Mouse (Mus musculus): Measurements from ENCODE around the gene Hibch.

The Hibch gene

DNA sequence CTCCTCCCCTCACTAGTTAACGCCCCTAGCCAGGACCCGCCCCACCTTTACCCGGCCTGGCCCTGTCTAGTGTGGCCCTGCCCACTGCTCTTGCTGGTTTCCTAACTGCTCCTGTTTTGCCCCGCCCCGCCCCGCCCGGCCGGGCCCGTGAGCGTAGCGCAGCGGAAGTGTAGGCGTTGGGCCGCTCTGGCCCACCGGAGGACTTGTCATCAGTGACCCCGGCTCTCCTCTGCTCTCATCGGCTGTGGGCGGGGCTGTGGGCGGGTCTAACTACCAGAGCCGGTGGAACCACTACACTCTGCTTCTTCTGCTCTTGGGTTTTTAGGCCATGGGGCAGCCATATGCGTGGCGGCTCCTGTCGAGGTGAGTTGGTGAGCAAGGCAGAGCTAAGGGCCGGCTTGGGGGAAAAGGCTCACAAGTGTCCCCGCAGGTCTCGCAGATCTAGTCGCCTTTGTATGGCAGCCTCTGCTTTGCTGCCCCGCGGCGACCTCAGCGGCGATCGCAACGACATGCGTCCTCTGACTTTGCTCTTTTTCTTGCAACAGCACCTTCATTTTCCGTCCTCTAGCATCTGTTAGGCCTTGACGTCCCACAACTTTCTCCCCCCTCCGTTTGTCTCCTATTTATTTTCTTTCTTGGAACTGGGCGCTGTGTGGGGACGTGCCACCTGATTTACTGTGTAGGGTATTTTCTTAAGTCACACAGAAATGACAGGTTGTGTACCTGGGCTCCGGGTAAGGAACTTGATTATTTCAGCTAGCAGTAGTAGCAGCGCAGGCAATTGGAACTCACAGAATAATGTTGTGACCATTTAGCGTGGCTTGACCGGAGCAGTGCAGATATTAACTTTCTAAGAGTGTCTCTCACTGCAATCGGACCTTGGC is at the start of gene Hibch:
TSS of gene Hibch (plus strand) at position 148 of the 884 bp plus-strand sequence.
- peak; percentile 97 for DNase-seq (ENCODE audit: low read depth, low spot score)

DNA sequence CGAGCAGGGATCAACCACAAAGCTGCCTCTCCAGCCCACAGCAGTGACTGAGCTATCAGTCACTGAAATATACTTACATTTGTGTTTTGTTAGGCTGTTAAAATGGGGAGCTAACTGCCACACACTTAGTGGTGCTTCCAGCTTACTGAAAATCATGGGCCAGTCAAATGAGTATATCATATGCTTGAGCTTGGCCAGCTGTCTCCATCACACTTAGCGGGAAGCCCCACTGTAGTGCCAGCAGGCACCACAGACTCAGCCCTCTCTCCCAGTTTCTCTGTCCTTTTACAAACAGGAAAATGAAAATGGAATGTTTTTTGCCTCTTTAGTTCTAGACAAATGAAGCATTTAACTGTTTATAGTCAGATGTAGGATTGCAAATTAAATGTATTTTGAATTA is 48.8 kb upstream of the Hibch start:
- DNase-seq (ENCODE audit: low read depth, low spot score), result no peak

GRCm38 (mm10) chr1:52799056-52799726 is 45.5 kb upstream of the Hibch start:
- no peak for DNase-seq (ENCODE audit: low read depth, low spot score)

DNA sequence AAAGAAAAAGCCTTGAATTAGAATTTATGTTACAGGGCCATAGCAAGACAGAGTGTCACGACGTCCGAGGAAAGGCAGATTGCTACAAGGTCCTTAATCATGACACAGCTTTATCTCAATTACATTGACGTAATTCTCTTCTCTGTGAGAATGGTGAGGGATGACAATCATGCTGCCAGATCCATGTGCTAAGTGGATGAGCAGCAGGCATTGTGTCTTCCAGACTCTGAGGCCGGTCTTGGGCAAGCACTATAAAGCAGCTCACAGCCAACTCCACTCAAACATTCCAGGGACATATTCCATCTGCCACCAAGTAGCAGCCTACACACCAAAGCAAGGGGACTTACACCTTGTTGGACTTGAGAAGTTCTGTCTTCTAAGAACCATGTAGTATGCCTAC is 45.0 kb upstream of the Hibch start:
- DNase-seq (ENCODE audit: low read depth, low spot score), result no peak

GRCm38 (mm10) chr1:52800340-52800740 is 44.4 kb upstream of the Hibch start:
- no peak for DNase-seq (ENCODE audit: low read depth, low spot score)

DNA sequence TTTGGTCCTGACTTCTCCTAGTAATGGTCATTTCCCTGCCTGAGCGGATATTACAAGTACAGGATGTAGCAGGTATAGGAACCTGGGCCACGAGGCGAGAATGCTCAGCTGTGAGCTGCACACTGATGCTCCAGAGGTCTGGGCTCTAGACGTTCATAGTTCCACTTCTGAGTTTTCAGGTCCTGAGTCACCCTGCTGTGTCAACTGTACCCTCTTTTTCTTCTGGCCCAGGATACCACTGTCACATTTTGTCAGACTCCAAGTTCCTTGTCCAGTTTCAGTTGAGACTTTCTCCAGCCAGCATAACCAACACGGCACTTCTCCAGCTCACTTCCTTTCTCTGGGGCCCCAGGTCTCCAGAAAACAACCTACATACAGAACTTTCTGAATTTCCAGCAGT is 43.1 kb upstream of the Hibch start:
- DNase-seq (ENCODE audit: low read depth, low spot score), result no peak

- no peak for DNase-seq (ENCODE audit: low read depth, low spot score)
Observed at GRCm38 (mm10) chr1:52802406-52802975, 42.2 kb upstream of the Hibch start.

- DNase-seq (ENCODE audit: low read depth, low spot score), result no peak
Observed at GRCm38 (mm10) chr1:52805041-52805440, 39.7 kb upstream of the Hibch start.

DNA sequence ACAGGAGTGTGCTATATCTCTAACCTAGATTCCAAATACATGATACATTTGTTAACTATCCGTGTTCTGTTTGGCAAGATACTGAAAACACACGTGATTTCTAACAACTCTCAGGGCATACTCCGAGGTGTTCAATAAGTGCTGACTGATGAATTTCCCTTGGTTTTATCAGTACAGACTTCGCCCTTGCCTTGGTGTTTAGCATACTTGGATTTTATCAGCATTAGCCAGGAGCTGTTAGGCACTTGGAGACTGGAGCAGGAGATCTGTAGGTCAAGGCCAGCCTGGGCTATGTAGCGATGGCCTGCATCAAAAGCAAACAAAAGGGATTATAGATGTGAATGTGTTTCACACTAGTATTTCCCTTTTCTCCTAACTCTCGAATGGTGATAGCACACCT is 36.3 kb upstream of the Hibch start:
- no peak for DNase-seq (ENCODE audit: low read depth, low spot score)

DNA sequence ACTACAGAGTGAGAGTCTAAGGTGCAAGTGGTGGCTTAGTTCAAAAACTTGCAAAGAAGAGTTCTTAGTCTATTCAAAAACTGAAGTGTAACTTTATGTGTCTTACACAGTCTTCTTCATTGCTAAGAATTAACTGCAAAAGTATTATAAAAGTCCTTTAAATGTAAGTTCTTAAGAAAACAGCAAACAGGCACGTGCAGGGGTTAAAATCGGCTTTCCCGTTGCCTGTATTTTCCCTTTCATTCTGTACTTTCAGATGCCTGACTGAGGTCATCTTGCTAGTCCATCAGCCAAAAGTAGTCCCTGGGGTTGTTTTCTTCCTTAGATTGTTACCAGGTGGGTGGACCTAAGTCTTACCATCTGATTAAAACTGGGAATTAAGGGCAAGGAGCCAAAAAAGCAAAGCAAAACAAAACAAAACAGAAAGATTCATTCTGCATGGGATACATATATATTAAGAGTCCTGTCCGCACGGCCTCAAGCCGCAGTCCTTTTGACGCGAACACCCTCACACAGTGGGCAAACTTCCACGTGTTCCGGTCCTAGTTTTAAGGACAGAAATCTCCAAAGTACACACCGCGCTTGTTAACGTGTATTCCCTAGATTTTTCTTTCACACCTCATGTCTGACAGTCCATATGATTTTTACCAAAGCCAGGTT is 28.4 kb upstream of the Hibch start:
- no peak for DNase-seq (ENCODE audit: low read depth, low spot score)

GRCm38 (mm10) chr1:52816910-52817812 is 27.6 kb upstream of the Hibch start, which contains the start of gene Inpp1:
TSS of gene Inpp1 (minus strand) at chr1:52817688.
- peak; percentile 54 for DNase-seq (ENCODE audit: low read depth, low spot score)

GRCm38 (mm10) chr1:52817813-52818147 is 26.9 kb upstream of the Hibch start:
- no peak for DNase-seq (ENCODE audit: low read depth, low spot score)

- no peak for DNase-seq (ENCODE audit: low read depth, low spot score)
Observed at GRCm38 (mm10) chr1:52839099-52839498, 5.6 kb upstream of the Hibch start.

DNA sequence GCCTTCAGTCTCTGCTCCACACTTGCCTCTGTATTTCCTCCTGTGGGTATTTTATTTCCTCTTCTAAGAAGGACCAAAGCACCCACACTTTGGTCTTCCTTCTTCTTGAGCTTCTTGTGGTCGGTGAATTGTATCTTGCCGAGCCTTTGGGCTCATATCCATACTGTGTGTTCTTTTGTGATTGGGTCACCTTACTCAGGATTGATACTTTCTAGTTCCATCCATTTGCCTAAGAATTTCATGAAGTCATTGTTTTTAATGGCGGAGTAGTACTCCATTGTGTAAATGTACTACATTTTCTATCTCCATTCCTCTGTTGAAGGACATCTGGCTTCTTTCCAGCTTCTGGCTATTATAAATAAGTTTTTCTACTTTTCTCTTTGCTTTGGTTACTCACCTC is 375 bp upstream of the Hibch start:
- DNase-seq (ENCODE audit: low read depth, low spot score), result no peak

DNA sequence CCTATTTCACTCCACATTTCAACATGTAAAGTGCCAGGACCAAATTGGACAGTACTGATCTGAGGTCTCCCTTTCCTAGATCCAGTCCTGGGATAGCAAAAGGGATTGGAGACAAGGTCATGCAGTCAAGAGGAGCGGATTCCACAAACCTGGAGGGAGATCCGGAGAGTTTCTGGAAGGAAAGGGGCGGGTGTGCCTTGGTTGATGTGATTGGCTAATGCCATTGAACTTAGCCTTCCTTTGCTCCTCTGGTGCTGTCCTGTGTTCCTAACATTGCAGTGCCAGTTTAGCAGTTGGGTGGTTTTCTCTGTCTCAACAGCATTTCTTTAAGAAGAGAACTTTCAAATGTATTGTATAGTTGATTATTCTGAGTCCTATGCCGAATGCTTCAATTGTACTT is 1.8 kb downstream of the Hibch start:
- no peak for DNase-seq (ENCODE audit: low read depth, low spot score)

DNA sequence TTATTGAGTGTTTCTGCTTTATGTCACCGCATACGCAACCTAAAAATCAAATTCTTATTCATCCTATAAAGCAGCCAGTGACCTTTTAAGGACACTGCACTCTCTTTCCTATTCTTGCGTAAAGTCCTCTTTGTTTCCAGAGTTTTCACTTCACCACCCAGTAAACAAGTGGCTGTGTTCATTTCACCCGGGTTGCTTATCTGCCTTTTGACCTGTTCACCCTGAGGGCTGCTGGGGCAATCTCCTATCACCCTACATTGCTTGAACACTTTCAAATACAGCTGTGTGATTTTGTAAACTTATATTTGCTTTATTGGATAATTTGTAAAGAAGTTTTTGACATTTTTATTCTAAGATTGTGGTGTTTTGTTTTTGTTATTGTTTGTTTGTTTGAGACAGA is 4.7 kb downstream of the Hibch start:
- no peak for DNase-seq (ENCODE audit: low read depth, low spot score)

GRCm38 (mm10) chr1:52854029-52854428 is 9.3 kb downstream of the Hibch start:
- peak; percentile 38 for DNase-seq (ENCODE audit: low read depth, low spot score)

- DNase-seq (ENCODE audit: low read depth, low spot score), result no peak
Observed at GRCm38 (mm10) chr1:52855904-52856601, 11.3 kb downstream of the Hibch start.

DNA sequence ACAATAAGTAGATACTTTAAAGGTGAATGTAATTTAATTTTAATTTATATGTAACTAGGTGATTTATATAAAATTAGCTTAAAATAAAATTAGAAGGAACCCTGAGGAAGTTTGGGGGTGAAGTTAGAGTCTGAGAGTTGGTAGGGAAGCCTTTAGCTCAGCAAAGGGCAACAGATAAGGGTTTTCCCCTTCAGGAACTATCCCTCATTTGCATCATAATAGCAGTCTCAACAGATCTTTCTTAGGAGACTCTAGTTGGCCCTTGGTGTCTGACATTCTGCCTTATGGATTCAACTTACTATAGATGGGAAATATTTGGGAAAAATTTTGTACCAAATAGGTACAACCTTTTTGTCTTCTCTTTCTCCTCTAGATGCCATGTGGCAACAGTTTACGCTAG is 19.5 kb downstream of the Hibch start:
- no peak for DNase-seq (ENCODE audit: low read depth, low spot score)

DNA sequence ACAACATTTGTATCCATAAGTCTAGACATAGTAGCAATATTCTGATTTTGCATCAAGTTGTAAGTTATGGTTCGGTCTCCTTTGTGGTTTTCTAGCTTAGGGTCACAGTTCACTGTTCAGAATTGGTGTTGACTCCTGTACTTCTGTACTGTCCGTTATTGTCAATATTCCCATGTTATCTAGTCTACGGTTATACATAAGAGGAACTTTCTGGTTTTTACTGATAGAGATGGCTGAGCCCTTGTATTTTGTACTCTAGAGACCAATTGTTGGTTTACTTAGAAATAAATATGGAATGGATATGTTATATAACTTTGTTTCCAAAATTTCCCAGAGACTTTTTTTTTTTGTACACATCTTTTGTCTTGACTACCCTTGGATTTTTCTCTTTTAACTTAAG is 21.3 kb downstream of the Hibch start:
- no peak for DNase-seq (ENCODE audit: low read depth, low spot score)

DNA sequence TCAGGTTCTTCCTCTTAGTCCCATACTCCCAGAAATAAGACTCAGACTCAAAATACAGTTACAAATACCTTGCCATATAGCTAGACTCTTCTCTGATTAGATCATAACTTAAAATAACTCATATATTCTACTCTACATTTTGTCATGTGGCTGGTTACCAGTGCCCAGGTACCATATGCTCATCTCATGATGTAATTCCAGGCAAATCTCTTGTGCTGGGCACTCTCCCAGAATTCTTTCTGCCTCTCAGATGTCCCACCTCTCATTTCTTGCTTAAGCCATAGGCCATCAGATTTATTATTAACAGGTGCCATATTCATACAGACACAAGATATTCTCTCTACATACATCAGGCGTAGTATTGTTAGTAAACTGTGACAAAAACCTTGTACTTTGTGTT is 23.1 kb downstream of the Hibch start:
- DNase-seq (ENCODE audit: low read depth, low spot score), result no peak

All from retina, postnatal 7 days (tissue).